Mouse (Mus musculus) ES-E14 (cell line): Measurements from ENCODE around the gene Otog.

Experiments
- CHD2 ChIP-seq: IDR thresholded peaks from 2 replicates; pipeline ENCODE4 v1.6.1; 2014; ENCODE audit warnings: mild to moderate bottlenecking, low read depth, low read length, inconsistent platforms
- ZC3H11A ChIP-seq: IDR thresholded peaks from 2 replicates; pipeline ENCODE4 v1.6.1; 2012; ENCODE audit warnings: low read depth, mild to moderate bottlenecking, inconsistent platforms, low read length, borderline replicate concordance

DNA sequence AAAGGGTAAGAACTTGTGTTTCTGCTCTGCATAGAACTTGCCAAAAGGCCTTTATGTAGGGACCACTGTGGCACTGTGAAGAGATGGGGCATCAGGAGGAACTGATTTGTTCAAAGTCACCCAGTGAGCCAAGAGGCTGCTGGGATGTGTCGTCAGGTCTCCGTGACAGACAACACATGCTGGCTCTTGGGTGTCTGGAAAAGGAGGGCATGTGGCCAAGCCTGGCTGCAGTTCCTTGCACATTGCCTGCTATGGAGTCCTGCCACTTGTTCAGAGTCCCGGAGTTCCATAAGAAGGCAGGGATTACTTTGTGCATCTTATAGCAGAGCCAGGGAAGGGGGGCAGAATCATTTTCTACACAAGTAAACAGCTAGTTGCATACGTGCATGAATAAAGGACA lies 13.9 kb upstream of the Otog start:
- TF ChIP-seq ZC3H11A (no peak), CHD2 (no peak)
